Mouse (Mus musculus): ENCODE measurements around the gene Tnn. TPM values are rescaled to one million over a fixed set of nuclear protein-coding genes. Genes with fewer than 3 reads are reported as not detected.

Tnn gene
- polyA plus RNA-seq, 1 experiment from 2014 or later: 20.2 TPM

Other genes starting within 250 kb of the Tnn start
- gene 4930523C07Rik, start 109.2 kb downstream of the Tnn start, polyA plus RNA-seq (2014; fragmentation: Nextera tagmentation; extraction: Ambion mirVana): 22.1 and 22.4 TPM in 2 replicates
- gene Mrps14, start 41.6 kb upstream of the Tnn start, polyA plus RNA-seq (2014; fragmentation: Nextera tagmentation; extraction: Ambion mirVana): 259 and 261 TPM in 2 replicates
- 202 and 226 TPM in 2 replicates for gene Cacybp, start 59.3 kb upstream of the Tnn start, polyA plus RNA-seq (2014; fragmentation: Nextera tagmentation; extraction: Ambion mirVana)